Mouse (Mus musculus): ENCODE data around the gene Rap2c. TPM values are rescaled to one million over a fixed set of nuclear protein-coding genes. Genes with fewer than 3 reads are reported as not detected.

Rap2c gene
- total RNA-seq, 2 experiments from 2014 or later: 34.8 to 36.9 TPM

- peak; percentile 6 for DNase-seq
These were observed 49.5 kb downstream of the Rap2c start for GRCm38 (mm10) chrX:50968157-50968932.

GRCm38 (mm10) chrX:50965157-50965556, 52.7 kb downstream of the Rap2c start:
- no peak for DNase-seq

GRCm38 (mm10) chrX:50962955-50963354, 54.9 kb downstream of the Rap2c start:
- DNase-seq: no peak

Other genes starting within 250 kb of the Rap2c start
- gene Stk26, start 177.0 kb downstream of the Rap2c start, total RNA-seq (2021): 1 to 10 TPM; 4.7 to 4.9 TPM
- gene Frmd7, start 75.3 kb downstream of the Rap2c start, total RNA-seq (2021): not detected
- gene Mbnl3, start 188.5 kb upstream of the Rap2c start, total RNA-seq (2021): 10 to 100 TPM in 1 of 2 experiments, 1 to 10 TPM in 1; 9.7 to 10.6 TPM